Mouse (Mus musculus) large intestine, adult 2 months (tissue): ENCODE measurements around the gene Supt4a. TPM values are rescaled to one million over a fixed set of nuclear protein-coding genes. Genes with fewer than 3 reads are reported as not detected.

ENCODE experiments used
- DNase-seq: peaks from one replicate; pipeline ENCODE4 v3.0.0-alpha.2; 2012; ENCODE audit warnings: low read depth, low spot score
- WGBS: fragments of 180-500 bp; shearing (Covaris S2); methylation state at CpG from one replicate; pipeline ENCODE4 v1.1.7; 2018; 5-methylcytosine and 5-hydroxymethylcytosine counted together
- polyA plus RNA-seq: library from polyadenylated mRNA; depleted of rRNA; stranded (reverse); fragments of >200 nt; gene quantifications from 2 replicates; pipeline ENCODE4 v1.2.3, GENCODE M21; 2012; rRNA removed

Gene Supt4a
- polyA plus RNA-seq, 1 experiment: 76.6 TPM

- no peak for DNase-seq
- WGBS: 80% methylated on average over 14 of the region's 14 CpGs
Observed at GRCm38 (mm10) chr11:87761806-87762701, 24.7 kb downstream of the Supt4a start.

DNA sequence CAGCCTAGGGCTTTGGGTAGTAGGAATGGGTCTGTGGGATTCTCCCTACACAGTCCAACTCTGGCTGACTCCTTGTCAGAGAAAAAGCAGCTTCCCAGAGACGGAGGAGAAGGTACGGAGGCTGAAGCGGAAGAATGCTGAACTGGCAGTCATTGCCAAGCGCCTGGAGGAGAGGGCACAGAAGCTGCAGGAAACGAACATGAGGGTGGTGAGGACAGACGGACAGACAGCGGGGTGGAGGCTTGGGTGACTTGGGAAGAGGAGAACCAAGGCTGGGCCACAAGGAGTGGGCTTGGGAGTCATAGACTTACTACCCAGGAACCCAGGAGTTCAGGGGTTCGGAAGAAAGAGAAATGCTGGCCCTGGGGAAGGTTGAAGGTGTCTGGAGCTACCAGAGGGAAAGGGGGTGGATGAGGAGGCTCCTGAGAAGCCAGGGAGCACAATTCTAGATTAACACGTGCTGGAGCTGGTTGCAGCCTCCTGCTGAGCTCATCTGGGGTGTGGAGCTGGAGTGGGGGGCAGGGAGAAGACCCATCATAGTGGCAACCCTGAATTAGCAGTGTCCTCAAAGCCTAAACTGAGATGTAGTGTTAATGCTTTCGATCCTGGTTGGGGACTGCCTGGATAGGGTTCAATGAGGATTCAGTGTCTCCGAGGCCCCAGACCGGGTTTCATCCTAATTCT, 25.5 kb downstream of the Supt4a start:
- WGBS: 62% methylated on average over 12 of the region's 12 CpGs
- DNase-seq: no peak

DNA sequence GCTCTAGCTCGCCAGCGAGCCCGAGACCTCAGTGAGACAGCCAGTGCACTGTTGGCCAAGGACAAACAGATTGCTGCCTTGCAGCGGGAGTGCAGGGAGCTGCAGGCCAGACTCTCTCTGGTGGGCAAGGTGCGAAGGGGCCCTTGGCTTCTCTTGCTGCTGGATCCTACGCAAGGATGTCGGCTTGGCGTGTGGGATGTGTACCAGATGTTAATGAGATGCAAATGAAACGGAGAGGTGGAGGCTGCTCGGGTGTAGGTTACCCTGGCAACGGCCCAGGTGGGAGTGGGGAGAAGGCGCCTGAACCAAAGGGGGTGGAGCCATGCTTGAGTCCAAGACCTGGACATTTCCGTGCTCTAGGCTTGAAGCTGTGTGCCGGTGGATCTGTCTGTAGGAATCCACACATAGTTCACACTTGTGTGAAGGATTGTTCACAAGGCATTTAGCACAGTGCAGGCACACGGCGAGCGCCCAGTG, 26.2 kb downstream of the Supt4a start:
- 6% methylated on average over 17 of the region's 17 CpGs for WGBS
- DNase-seq: no peak

DNA sequence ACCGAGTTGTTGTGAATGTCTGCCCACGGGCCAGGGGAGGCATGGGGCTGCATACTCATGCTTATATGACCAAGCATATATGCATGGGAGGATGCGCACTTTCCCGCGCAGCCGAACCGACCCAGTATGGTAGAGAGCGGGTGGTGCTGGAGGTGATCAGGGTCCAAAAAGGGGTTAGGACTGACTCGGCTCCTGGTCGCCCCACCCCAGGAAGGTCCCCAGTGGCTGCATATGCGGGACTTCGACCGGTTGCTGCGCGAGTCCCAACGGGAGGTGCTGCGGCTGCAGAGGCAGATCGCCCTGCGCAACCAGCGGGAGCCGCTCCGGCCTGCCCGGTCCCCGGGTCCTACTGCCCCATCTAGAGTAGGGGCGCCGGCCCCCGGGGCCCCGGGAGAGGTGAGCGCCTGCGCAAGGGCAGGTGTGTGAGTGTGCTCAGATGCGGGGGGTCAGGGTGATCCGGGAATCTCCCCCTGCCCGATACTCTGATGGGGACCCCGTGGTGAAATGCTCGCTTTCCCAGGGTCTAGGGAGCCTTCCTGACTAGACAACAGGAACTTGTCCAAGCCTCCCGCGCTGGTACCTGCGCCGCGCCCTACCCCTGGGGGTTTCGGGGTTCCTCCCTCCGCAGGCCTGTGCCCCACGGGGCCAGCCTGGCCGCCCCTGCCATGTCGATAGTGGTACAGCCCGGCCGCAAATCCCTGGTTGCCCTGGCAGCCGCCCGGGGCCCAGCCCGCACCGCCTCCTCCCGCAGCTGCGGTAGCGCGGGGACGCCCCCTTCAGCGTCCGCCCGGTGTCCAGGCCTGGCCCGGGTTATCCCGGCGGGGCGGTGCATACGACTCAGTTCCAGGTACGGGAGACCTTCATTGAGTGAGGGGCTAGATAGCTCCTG, 26.9 kb downstream of the Supt4a start:
- no peak for DNase-seq
- 2% methylated on average over 65 of the region's 65 CpGs for WGBS

DNA sequence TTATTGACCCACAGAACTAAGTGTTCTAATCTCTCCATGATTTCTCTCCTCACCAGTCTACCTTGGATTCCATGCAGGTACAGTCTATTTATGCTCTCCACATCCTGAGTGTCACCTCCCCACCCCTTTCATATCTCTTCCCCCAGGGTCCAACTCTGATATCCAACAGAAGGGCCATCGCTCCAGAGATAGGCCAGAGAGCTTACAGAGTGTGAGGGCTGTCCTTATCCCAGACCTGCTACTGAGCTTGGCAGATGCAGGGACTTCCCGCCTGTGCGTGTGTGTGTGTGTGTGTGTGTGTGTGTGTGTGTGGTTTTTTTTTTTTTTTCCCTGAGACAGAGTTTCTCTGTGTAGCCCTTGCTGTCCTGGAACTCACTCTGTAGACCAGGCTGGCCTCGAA, 31.4 kb downstream of the Supt4a start:
- WGBS: 88% methylated on average over 4 of the region's 4 CpGs
- no peak for DNase-seq

GRCm38 (mm10) chr11:87770989-87771388, 33.6 kb downstream of the Supt4a start:
- WGBS: 45% methylated on average over 3 of the region's 3 CpGs
- DNase-seq: peak; percentile 35

GRCm38 (mm10) chr11:87772354-87772753, 35.0 kb downstream of the Supt4a start:
- no peak for DNase-seq
- 82% methylated on average over 3 of the region's 3 CpGs for WGBS

DNA sequence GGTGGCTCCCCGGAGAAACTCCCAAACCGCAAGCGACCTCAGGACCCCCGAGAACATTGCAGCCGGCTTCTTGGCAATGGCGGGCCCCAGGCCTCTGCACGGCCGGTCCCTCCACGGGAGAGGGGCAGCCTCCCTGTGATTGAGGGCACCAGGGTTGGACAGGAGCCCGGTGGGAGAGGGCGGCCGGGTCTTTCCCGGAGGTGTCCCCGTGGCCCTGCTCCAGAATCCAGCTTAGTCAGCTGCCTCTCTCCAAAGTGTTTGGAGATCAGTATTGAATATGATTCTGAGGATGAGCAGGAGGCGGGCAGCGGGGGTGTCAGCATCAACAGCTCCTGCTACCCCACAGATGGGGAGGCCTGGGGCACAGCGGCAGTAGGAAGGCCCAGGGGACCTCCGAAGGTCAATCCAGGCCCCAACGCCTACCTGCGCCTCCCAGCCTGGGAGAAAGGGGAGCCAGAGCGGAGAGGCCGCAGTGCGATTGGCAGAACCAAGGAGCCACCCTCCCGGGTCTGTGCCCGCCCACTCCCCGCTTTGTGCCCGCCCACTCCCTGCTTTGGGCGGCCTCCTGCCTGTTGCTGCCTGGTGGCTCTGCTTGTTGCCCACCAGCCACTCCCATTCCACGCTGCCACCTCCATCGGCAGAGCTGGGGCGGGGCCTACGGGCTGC, 40.9 kb downstream of the Supt4a start:
- WGBS: 18% methylated on average over 32 of the region's 32 CpGs
- DNase-seq: no peak

GRCm38 (mm10) chr11:87778915-87779314, 41.6 kb downstream of the Supt4a start:
- DNase-seq: no peak
- WGBS: 43% methylated on average over 12 of the region's 12 CpGs

DNA sequence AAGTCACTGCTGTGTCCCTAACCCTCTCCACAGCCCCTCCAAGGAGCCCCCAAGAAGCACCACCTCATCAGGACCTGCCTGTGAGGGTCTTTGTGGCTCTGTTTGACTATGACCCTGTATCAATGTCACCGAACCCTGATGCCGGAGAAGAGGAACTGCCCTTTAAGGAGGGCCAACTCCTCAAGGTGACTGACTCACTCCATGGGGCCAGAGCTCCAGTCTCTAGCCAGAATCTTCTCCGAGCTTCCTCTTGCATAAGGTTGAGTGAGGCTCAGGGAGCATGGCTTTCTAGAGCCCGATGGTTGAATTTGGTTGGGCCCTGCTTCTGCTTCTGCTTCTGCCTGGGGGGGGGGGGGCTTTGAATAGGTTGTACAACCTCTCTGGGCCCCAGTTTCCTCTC, 42.0 kb downstream of the Supt4a start:
- WGBS: 71% methylated on average over 4 of the region's 4 CpGs
- DNase-seq: no peak

DNA sequence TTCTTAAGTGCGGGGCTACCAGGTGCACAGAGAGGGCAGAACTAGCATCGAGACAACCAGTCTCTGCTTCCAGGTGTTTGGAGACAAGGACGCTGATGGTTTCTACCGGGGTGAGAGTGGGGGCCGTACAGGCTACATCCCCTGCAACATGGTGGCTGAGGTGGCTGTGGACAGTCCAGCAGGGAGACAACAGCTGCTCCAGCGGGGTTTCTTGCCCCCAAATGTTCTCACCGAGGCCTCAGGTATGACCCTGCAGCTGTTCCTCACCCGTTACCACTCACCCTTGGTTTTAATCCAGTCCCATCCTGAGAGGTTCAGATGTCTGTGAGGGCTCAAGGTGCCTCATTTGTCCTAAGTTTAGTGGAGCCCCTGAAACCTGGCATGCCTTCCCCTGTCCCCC, 42.8 kb downstream of the Supt4a start:
- WGBS: 82% methylated on average over 8 of the region's 8 CpGs
- DNase-seq: no peak

DNA sequence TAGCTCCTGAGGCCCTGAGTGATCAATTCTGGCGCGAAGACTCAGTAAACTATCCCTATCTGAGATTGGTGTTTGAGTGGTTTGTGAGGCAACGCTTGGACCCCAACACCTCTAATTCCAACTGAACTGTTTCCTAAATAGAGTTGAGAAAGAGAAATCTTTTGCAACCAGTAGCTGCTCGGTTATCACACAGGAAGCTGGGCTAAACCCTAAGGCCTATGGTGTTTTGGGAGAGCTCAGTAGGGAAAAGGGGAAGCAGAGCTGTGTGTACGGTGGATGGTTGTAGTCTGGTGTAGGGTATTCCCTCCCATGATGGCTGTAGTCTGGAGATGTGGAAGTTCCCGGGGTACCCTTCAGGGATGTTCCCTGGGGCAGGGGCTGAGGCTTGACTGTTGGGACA, 52.7 kb downstream of the Supt4a start:
- no peak for DNase-seq
- 88% methylated on average over 6 of the region's 6 CpGs for WGBS

Other genes with a start within 250 kb of the Supt4a start
- not detected in 2 replicates for gene Gm11492, start 170.9 kb upstream of the Supt4a start, polyA plus RNA-seq
- gene Sept4, start 168.6 kb upstream of the Supt4a start, polyA plus RNA-seq: 20.2 and 28.8 TPM in 2 replicates
- gene Mtmr4, start 145.4 kb upstream of the Supt4a start, polyA plus RNA-seq: 22.4 and 61.6 TPM in 2 replicates
- gene Hsf5, start 120.4 kb upstream of the Supt4a start, polyA plus RNA-seq: 0.04 and 0.19 TPM in 2 replicates
- gene Rnf43, start 74.8 kb upstream of the Supt4a start, polyA plus RNA-seq: 11.2 and 16.2 TPM in 2 replicates
- gene Tspoap1, start 23.0 kb downstream of the Supt4a start, polyA plus RNA-seq: 0.81 and 1.0 TPM in 2 replicates
- gene Mpo, start 56.0 kb downstream of the Supt4a start, polyA plus RNA-seq: 0.06 and 0.08 TPM in 2 replicates
- gene Lpo, start 90.7 kb downstream of the Supt4a start, polyA plus RNA-seq: 0.07 and 0.17 TPM in 2 replicates
- gene Mks1, start 115.7 kb downstream of the Supt4a start, polyA plus RNA-seq: 9.0 and 9.9 TPM in 2 replicates
- 0.20 and 0.26 TPM in 2 replicates for gene Epx, start 138.0 kb downstream of the Supt4a start, polyA plus RNA-seq
- gene Olfr462, start 154.7 kb downstream of the Supt4a start, polyA plus RNA-seq: not detected in 2 replicates
- gene Olfr463, start 159.8 kb downstream of the Supt4a start, polyA plus RNA-seq: not detected in 2 replicates
- gene Olfr464, start 183.4 kb downstream of the Supt4a start, polyA plus RNA-seq: not detected in 2 replicates
- gene Dynll2, start 250.0 kb downstream of the Supt4a start, polyA plus RNA-seq: 71.1 and 101 TPM in 2 replicates